Mouse (Mus musculus): ENCODE data around the gene Tmem35b.
"Not testable (repeated sequence)": the region's sequence is repeated elsewhere in the genome, so short reads cannot be mapped to it uniquely, and the experiment has no call there.

The Tmem35b gene

GRCm38 (mm10) chr4:127123391-127123790 lies at the start of gene Tmem35b:
TSS of gene Tmem35b (plus strand) at chr4:127123691.
- DNase-seq (ENCODE audit: low spot score) = no peak

- no peak for DNase-seq (ENCODE audit: low spot score)
Measured at GRCm38 (mm10) chr4:127074915-127075314, 48.6 kb upstream of the Tmem35b start.

- DNase-seq (ENCODE audit: low spot score) = peak; percentile 97
Measured at GRCm38 (mm10) chr4:127076875-127077548, 46.5 kb upstream of the Tmem35b start, which contains the start of gene Zmym6. TSS of gene Zmym6 (plus strand) at chr4:127077383.

GRCm38 (mm10) chr4:127080806-127081205 lies 42.7 kb upstream of the Tmem35b start:
- DNase-seq (ENCODE audit: low spot score) = no peak

GRCm38 (mm10) chr4:127083131-127083530 lies 40.4 kb upstream of the Tmem35b start:
- DNase-seq (ENCODE audit: low spot score) = no peak

- DNase-seq (ENCODE audit: low spot score) = no peak
Measured at GRCm38 (mm10) chr4:127085761-127086160, 37.7 kb upstream of the Tmem35b start.

- no peak for DNase-seq (ENCODE audit: low spot score)
Measured at GRCm38 (mm10) chr4:127091188-127091587, 32.3 kb upstream of the Tmem35b start.

GRCm38 (mm10) chr4:127095090-127095489 lies 28.4 kb upstream of the Tmem35b start:
- no peak for DNase-seq (ENCODE audit: low spot score)

GRCm38 (mm10) chr4:127099552-127099951 lies 23.9 kb upstream of the Tmem35b start:
- DNase-seq (ENCODE audit: low spot score) = not testable (repeated sequence)

GRCm38 (mm10) chr4:127107566-127107965 lies 15.9 kb upstream of the Tmem35b start:
- no peak for DNase-seq (ENCODE audit: low spot score)

- no peak for DNase-seq (ENCODE audit: low spot score)
Measured at GRCm38 (mm10) chr4:127110570-127110969, 12.9 kb upstream of the Tmem35b start.

GRCm38 (mm10) chr4:127124331-127124730 lies 840 bp downstream of the Tmem35b start:
- DNase-seq (ENCODE audit: low spot score) = no peak

- peak; percentile 97 for DNase-seq (ENCODE audit: low spot score)
Measured at GRCm38 (mm10) chr4:127125834-127126463, 2.5 kb downstream of the Tmem35b start.

- DNase-seq (ENCODE audit: low spot score) = no peak
Measured at GRCm38 (mm10) chr4:127134687-127135086, 11.2 kb downstream of the Tmem35b start.

GRCm38 (mm10) chr4:127137591-127137990 lies 14.1 kb downstream of the Tmem35b start:
- DNase-seq (ENCODE audit: low spot score) = no peak

GRCm38 (mm10) chr4:127138486-127138885 lies 15.0 kb downstream of the Tmem35b start:
- peak; percentile 78 for DNase-seq (ENCODE audit: low spot score)

- peak; percentile 24 for DNase-seq (ENCODE audit: low spot score)
Measured at GRCm38 (mm10) chr4:127150031-127150430, 26.5 kb downstream of the Tmem35b start.

GRCm38 (mm10) chr4:127153345-127153744 lies 29.9 kb downstream of the Tmem35b start:
- DNase-seq (ENCODE audit: low spot score) = peak; percentile 22

GRCm38 (mm10) chr4:127155757-127156156 lies 32.3 kb downstream of the Tmem35b start:
- peak; percentile 33 for DNase-seq (ENCODE audit: low spot score)

GRCm38 (mm10) chr4:127157746-127158145 lies 34.3 kb downstream of the Tmem35b start:
- no peak for DNase-seq (ENCODE audit: low spot score)

GRCm38 (mm10) chr4:127163926-127164325 lies 40.4 kb downstream of the Tmem35b start:
- DNase-seq (ENCODE audit: low spot score) = no peak

GRCm38 (mm10) chr4:127167096-127167495 lies 43.6 kb downstream of the Tmem35b start:
- DNase-seq (ENCODE audit: low spot score) = no peak

GRCm38 (mm10) chr4:127167731-127168130 lies 44.2 kb downstream of the Tmem35b start:
- DNase-seq (ENCODE audit: low spot score) = no peak
